Mouse (Mus musculus) cerebellum, adult 2 months (tissue): ENCODE measurements around the gene Sema3d. TPM values are rescaled to one million over a fixed set of nuclear protein-coding genes. Genes with fewer than 3 reads are reported as not detected.

Source experiments
- DNase-seq, 2 experiments: peaks; one replicate each; pipeline ENCODE4 v3.0.0; 2021
- H3K27ac ChIP-seq: fragments of 200-500 bp; 2 replicates; pipeline ENCODE4 v1.5.1; 2012; ENCODE audit warnings: low read length, control low read depth, inconsistent platforms; ENCODE audit not compliant: insufficient read depth
- H3K27me3 ChIP-seq: fragments of 200-500 bp; 2 replicates; pipeline ENCODE4 v1.6.1; 2012; ENCODE audit warnings: inconsistent platforms, mild to moderate bottlenecking, low read length, moderate library complexity; ENCODE audit not compliant: control insufficient read depth, insufficient read depth
- H3K4me1 ChIP-seq: fragments of 200-500 bp; 2 replicates; pipeline ENCODE4 v1.6.1; 2011; ENCODE audit warnings: low read length; ENCODE audit not compliant: control insufficient read depth, insufficient read depth
- H3K4me3 ChIP-seq: fragments of 200-500 bp; replicated peaks from 2 replicates; pipeline ENCODE3; 2011; ENCODE audit warnings: mild to moderate bottlenecking, low read depth, low read length, control low read depth; ENCODE audit not compliant: insufficient read depth
- CTCF ChIP-seq: fragments of 200-500 bp; IDR thresholded peaks from 2 replicates; pipeline ENCODE4 v1.5.1; 2011; ENCODE audit warnings: low read depth, mild to moderate bottlenecking, control low read depth, low read length, moderate library complexity, borderline replicate concordance; ENCODE audit not compliant: insufficient read depth
- POLR2A ChIP-seq: fragments of 200-500 bp; IDR thresholded peaks from 2 replicates; pipeline ENCODE4 v1.6.1; 2011; ENCODE audit warnings: low read length, control low read depth, borderline replicate concordance; ENCODE audit not compliant: insufficient read depth
- WGBS: fragments of 180-500 bp; shearing (Covaris S2); methylation state at CpG from one replicate; pipeline ENCODE4 v1.1.7; 2018; 5-methylcytosine and 5-hydroxymethylcytosine counted together
- polyA plus RNA-seq: library from polyadenylated mRNA; depleted of rRNA; stranded (reverse); fragments of >200 nt; gene quantifications from 2 replicates; pipeline ENCODE4 v1.2.3, GENCODE M21; 2012

Gene Sema3d
- polyA plus RNA-seq, 1 experiment = 2.0 TPM

DNA sequence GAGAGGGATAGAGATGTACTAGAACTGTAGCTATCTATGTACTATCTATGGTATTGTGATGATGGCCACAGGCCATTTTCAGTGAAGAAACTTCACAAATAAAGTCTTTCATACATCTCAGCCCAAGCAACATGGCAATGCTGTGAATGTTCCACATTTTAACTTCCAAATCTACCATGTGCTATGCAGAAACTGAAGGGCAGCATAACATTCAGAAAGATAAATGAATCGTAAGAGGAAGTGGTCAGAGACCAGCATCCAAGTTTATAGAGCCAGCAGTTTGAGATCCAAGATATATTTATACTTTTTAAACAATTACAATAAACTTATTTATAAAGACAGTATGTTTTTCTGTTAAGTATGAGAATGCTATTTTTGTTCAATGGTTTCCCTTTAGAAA is 199.4 kb downstream of the Sema3d start:
- Histone ChIP-seq H3K4me3 (no peak overlapping the region), H3K4me1 (no peaks in the 10 kb centered on the region), H3K27ac (no peak overlapping the region), H3K27me3 (no peaks in the 10 kb centered on the region)
- DNase-seq = no peak
- no peak for TF ChIP-seq CTCF
- WGBS = 98% methylated on average over 1 of the region's 1 CpGs

DNA sequence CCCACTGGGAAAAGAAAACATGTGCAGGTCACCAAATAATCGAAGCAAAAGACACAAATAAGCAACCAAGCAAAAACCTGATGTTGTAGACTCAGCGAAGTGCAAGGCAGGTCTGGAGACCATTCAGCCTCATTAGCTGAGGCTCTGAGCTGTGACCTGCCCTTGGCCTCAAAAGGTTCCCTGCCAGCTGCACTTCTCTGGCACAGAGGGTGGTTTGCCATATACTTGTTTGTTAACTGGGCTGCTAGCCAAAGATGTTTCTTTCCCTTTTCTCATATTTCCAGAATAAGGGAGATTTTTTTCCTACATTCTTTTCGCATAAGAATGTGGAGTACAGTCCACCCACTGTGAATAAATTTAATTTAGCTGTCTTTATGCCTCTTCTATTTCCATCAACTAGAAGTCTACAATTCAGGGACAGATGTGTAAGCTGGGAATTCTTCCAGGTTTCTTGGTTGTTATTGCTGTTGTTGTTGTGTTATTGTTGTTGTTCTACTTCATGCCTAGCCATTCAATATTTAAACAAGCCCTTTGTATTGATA is 200.2 kb downstream of the Sema3d start:
- Histone ChIP-seq H3K4me1 (no peaks in the 10 kb centered on the region), H3K4me3 (no peak overlapping the region), H3K27ac (no peak overlapping the region), H3K27me3 (no peaks in the 10 kb centered on the region)
- 21% methylated on average over 3 of the region's 3 CpGs for WGBS
- TF ChIP-seq POLR2A = no peak
- no peak for TF ChIP-seq CTCF
- no peak for DNase-seq

DNA sequence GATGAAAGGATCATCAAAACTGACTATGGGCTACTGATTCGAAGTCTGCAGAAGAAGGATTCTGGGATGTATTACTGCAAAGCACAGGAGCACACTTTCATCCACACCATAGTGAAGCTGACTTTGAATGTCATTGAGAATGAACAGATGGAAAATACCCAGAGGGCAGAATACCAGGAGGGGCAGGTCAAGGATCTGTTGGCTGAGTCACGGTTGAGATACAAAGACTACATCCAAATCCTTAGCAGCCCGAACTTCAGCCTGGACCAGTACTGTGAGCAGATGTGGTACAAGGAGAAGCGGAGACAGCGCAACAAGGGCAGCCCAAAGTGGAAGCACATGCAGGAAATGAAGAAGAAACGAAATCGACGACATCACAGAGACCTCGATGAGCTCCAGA is 201.7 kb downstream of the Sema3d start:
- Histone ChIP-seq H3K27ac (no peak overlapping the region), H3K27me3 (no peaks in the 10 kb centered on the region), H3K4me3 (no peak overlapping the region), H3K4me1 (no peaks in the 10 kb centered on the region)
- WGBS = 79% methylated on average over 9 of the region's 9 CpGs
- DNase-seq = no peak
- TF ChIP-seq CTCF = no peak
- TF ChIP-seq POLR2A = no peak

DNA sequence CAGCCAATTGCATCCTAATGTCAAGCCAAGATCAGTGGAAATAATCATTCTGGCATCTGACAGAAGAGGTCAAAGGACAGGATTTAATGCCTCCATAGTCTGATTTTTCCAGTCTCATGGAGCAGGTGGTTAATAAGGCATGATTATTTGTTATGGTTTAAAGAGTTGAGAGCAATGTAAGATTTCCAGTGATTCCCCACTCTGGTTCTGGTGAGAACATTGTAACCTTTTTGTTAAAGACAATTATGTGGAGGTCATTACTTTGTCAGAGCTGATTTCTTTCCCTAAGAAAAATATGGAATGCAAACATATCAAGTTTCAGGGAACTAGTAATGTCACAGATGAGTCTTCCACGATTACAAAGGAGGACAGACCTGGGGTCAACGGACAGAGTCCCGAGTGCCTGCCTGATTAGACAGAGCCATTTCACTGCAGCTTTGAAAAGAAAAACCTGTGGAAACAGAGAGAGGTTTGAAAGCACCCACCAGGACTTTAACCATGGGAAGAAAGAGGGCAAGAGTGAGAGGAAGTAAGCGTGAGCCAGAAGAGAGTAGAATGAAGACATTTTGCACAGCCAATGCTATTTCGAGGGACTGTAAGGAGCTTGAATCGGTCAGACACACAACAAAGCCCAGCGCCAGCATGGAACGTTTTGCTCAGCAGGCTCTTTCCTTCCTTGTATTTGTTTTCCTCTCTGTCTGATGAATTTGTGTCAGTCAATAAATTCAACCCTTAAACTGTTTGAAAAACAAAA is 251.2 kb downstream of the Sema3d start:
- Histone ChIP-seq H3K4me3 (no peak overlapping the region), H3K4me1 (no peaks in the 10 kb centered on the region), H3K27me3 (no peaks in the 10 kb centered on the region), H3K27ac (no peak overlapping the region)
- DNase-seq = no peak
- WGBS = 15% methylated on average over 8 of the region's 8 CpGs
- no peak for TF ChIP-seq POLR2A
- no peak for TF ChIP-seq CTCF

DNA sequence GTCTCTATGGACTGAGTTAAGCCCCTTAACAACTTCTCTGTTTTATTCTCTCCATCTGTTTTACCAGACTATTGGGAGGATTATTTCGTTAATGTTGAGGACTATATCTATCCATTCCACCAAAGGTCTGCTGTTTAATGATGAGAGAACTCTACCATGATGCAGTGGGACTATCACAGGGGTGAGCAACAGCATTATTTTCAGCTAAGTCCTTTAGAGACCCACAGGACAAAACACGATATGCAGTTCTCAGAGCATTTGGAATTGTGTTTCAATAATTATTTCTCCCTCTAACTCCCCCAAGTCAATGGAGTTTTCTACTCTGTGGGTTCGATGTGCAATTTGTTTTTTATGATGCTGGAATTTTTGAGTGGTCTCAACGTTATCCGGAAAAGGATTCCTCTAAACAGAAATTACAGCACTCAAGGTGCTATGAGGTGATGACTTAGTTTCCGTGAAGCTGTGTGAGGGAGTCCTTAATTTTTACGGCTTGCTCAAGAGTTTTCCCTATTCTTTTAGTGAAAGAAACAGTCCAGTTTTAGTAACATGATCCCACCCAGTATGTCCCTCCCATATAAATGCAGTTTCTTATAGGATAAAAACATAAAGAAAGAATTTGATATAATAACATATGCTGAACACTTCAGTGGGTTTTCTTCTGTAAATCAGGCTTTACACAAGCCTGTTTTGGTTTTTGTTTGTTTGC is 254.7 kb downstream of the Sema3d start:
- TF ChIP-seq CTCF (no peak), POLR2A (no peak)
- no peak overlapping the region for H3K27ac ChIP-seq
- no peak for DNase-seq
- no peaks in the 10 kb centered on the region for H3K27me3 ChIP-seq
- whole genome bisulfite sequencing = 92% methylated on average over 7 of the region's 7 CpGs
- no peak overlapping the region for H3K4me3 ChIP-seq
- no peaks in the 10 kb centered on the region for H3K4me1 ChIP-seq
